Mouse (Mus musculus) ES-E14 (cell line): ENCODE results near the gene Map3k11. TPM values are rescaled to one million over a fixed set of nuclear protein-coding genes. Genes with fewer than 3 reads are reported as not detected.

Source experiments
- DNase-seq: peaks from one replicate; pipeline ENCODE4 v3.0.0-alpha.2; 2013; ENCODE audit warnings: low read depth, low spot score
- H3K27ac ChIP-seq: 2 replicates; pipeline ENCODE4 v1.5.1; 2012; ENCODE audit warnings: low read depth, mild to moderate bottlenecking, low read length, moderate library complexity, mixed read lengths; ENCODE audit not compliant: poor library complexity, insufficient read depth, severe bottlenecking
- H3K36me3 ChIP-seq: 2 replicates; pipeline ENCODE4 v1.6.1; 2012; ENCODE audit warnings: mild to moderate bottlenecking, low read length, moderate library complexity, mixed read lengths; ENCODE audit not compliant: control insufficient read depth, poor library complexity, insufficient read depth, severe bottlenecking
- H3K4me1 ChIP-seq, 2 experiments: fragments of 150-350 bp in 1 of 2; sonication (generic) in 1 of 2; 2 replicates each; pipeline ENCODE4 v1.6.1; 2012; ENCODE audit warnings: low read length in 2 of 2, mild to moderate bottlenecking in 1 of 2, mixed read lengths in 1 of 2; ENCODE audit not compliant: control insufficient read depth in 2 of 2, insufficient read depth in 2 of 2, poor library complexity in 1 of 2
- H3K4me3 ChIP-seq, 2 experiments: fragments of 150-350 bp in 1 of 2; sonication (generic) in 1 of 2; 2 replicates each; pipeline ENCODE4 v1.5.1; 2012; ENCODE audit warnings: low read length in 2 of 2, low read depth in 1 of 2, mild to moderate bottlenecking in 1 of 2, mixed read lengths in 1 of 2; ENCODE audit not compliant: insufficient read depth in 1 of 2, poor library complexity in 1 of 2, severe bottlenecking in 1 of 2
- H3K9ac ChIP-seq: 2 replicates; pipeline ENCODE4 v1.6.1; 2012; ENCODE audit warnings: low read depth, mild to moderate bottlenecking, low read length, mixed read lengths; ENCODE audit not compliant: poor library complexity, insufficient read depth, severe bottlenecking
- H3K9me3 ChIP-seq: fragments of 150-350 bp; sonication (generic); 2 replicates; pipeline ENCODE4 v1.6.1; 2012; ENCODE audit warnings: low read depth, mild to moderate bottlenecking, low read length; ENCODE audit not compliant: control insufficient read depth, insufficient read depth
- CHD2 ChIP-seq: IDR thresholded peaks from 2 replicates; pipeline ENCODE4 v1.6.1; 2014; ENCODE audit warnings: mild to moderate bottlenecking, low read depth, low read length, inconsistent platforms
- HCFC1 ChIP-seq: IDR thresholded peaks from 2 replicates; pipeline ENCODE4 v1.6.1; 2012; ENCODE audit warnings: low read length, inconsistent platforms, borderline replicate concordance; ENCODE audit not compliant: insufficient read depth
- MAFK ChIP-seq: IDR thresholded peaks from 2 replicates; pipeline ENCODE4 v1.6.1; 2014; ENCODE audit warnings: mild to moderate bottlenecking, low read depth, low read length, inconsistent platforms; ENCODE audit not compliant: insufficient read depth
- ZC3H11A ChIP-seq: IDR thresholded peaks from 2 replicates; pipeline ENCODE4 v1.6.1; 2012; ENCODE audit warnings: low read depth, mild to moderate bottlenecking, inconsistent platforms, low read length, borderline replicate concordance
- ZNF384 ChIP-seq: IDR thresholded peaks from 2 replicates; pipeline ENCODE4 v1.6.1; 2012; ENCODE audit warnings: low read depth, low read length, inconsistent platforms
- in situ Hi-C, 2 experiments: fragments of 600-800 bp; cut with MboI; formaldehyde crosslinking; loops; one replicate each; pipeline ENCODE4 v1.15.1; 2025; ENCODE audit warnings: low sequenced_read_pairs in 2 of 2, inconsistent platforms in 1 of 2; ENCODE audit not compliant: unreplicated experiment in 2 of 2
- total RNA-seq: library from RNA; depleted of rRNA; stranded (reverse); fragments of 300-350 nt; gene quantifications from 2 replicates; pipeline ENCODE4 v1.2.3, GENCODE M21; 2012

The Map3k11 gene
- total RNA-seq, 1 experiment = 19.3 TPM

DNA sequence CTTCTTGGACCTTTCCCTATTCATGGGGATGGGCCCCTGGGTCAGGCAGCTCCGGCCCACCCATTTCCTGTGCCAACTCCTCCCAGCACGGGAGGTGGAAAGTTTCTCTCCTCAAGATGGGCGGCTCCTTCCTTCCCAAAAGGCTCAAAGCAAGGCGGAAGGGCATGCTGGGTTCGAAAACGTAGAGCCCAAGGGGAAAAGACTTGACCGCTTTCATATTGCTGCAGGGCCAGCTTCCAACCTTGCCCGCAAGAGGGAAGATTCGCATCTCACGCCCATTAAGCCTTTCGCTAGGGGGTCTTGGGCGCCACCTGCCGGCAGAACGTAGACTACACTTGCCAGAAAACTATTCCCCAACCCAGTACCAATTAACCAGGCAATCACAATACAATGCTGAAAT, 39.2 kb downstream of the Map3k11 start:
- in situ Hi-C loops = no loop called here
- Histone ChIP-seq H3K9ac (no peak overlapping the region), H3K27ac (no peak overlapping the region), H3K4me1 (peaks cover 2 to 35% of the 10 kb centered on the region in 2 experiments; a peak in 2 of 4 replicates), H3K4me3 (peak overlapping the region in 1 of 2 experiments; percentile 46; a peak in 2 of 4 replicates), H3K36me3 (peaks cover 8% of the 10 kb centered on the region), H3K9me3 (no peaks in the 10 kb centered on the region)
- TF ChIP-seq ZC3H11A (peak; percentile 69), MAFK (no peak), HCFC1 (peak; percentile 34; the same call in 1 of the 2 replicates), ZNF384 (no peak), CHD2 (no peak)
- peak; percentile 76 for DNase-seq

DNA sequence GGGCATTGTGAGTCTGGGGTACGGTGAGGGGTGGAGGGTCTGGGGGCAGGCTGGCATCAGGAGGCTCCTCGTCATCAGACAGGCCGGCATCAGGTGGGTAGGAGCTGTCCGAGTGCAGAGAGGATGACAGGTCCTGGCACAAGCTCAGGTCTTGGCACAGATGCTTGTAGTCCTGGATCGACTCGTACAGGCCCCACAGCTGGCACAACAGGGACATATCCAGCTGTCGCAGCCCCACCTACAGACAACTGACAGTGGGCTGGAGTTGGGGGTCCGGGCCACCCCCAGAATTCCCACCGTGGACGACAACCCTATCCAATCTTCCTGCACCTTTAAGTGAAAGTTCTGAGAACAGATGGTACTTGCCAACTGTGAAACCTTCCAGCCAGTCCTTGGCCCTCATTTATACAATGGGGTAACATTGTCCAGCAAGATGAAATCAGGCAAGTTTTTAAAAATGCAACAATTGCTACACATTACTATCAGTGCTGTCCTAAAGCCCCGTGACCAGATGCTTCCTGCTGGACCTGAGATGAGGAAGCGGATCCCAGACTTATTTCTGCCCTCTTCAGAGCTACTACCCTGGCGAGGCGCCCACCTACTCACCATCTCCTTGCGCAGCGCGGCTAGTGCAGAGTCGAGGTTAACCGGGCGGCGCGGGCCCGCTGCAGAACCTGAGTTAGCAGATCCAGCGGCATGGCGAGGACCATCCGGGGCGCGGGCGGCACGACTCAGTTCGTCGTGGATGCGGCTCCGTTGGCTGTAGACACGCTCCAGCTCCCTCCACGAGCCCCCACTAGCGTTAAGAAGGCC, 40.3 kb downstream of the Map3k11 start:
- Histone ChIP-seq H3K36me3 (peaks cover 8% of the 10 kb centered on the region), H3K9ac (peak overlapping the region; percentile 89), H3K27ac (no peak overlapping the region), H3K4me3 (peak overlapping the region; percentile 68 to 87), H3K4me1 (peaks cover 2 to 35% of the 10 kb centered on the region in 2 experiments; a peak in 2 of 4 replicates), H3K9me3 (no peaks in the 10 kb centered on the region)
- DNase-seq = no peak
- TF ChIP-seq ZNF384 (no peak), HCFC1 (no peak), ZC3H11A (no peak), MAFK (no peak), CHD2 (no peak)
- in situ Hi-C loops = no loop called here

DNA sequence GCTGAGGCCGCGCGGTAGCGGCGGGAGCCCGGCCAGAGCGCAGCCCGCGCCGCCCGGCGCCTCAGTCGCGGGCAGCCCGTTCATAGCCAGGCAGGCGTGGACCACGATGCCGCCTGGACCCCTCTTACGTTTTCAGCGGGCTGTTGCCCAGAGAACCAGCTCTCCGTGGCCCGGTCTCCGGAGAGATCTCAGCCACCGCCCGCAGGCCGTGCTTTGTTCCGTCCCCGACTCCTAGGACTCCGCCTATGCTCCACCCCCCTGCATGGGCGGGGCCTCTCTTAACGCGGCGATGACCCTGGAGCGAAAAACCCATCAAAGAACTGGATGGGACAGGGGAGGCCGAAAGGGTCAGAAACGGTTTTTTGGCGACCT, 40.9 kb downstream of the Map3k11 start, which contains the start of gene Fam89b:
Gene Fam89b (minus strand): TSS at position 210 of the 372 bp plus-strand sequence.
- H3K4me3 ChIP-seq = peak within 1 kb of the TSS; percentile 87 to 88
- H3K27ac ChIP-seq = no peak within 1 kb of the TSS
- H3K9ac ChIP-seq = peak within 1 kb of the TSS; percentile 89
- H3K36me3 ChIP-seq = peaks cover 8% of the 10 kb centered on the region
- peak; percentile 81 for DNase-seq
- no peak for TF ChIP-seq CHD2
- in situ Hi-C loops = no loop called here
- peaks cover 2 to 32% of the 10 kb centered on the region in 2 experiments; a peak in 2 of 4 replicates for H3K4me1 ChIP-seq
- no peaks in the 10 kb centered on the region for H3K9me3 ChIP-seq

DNA sequence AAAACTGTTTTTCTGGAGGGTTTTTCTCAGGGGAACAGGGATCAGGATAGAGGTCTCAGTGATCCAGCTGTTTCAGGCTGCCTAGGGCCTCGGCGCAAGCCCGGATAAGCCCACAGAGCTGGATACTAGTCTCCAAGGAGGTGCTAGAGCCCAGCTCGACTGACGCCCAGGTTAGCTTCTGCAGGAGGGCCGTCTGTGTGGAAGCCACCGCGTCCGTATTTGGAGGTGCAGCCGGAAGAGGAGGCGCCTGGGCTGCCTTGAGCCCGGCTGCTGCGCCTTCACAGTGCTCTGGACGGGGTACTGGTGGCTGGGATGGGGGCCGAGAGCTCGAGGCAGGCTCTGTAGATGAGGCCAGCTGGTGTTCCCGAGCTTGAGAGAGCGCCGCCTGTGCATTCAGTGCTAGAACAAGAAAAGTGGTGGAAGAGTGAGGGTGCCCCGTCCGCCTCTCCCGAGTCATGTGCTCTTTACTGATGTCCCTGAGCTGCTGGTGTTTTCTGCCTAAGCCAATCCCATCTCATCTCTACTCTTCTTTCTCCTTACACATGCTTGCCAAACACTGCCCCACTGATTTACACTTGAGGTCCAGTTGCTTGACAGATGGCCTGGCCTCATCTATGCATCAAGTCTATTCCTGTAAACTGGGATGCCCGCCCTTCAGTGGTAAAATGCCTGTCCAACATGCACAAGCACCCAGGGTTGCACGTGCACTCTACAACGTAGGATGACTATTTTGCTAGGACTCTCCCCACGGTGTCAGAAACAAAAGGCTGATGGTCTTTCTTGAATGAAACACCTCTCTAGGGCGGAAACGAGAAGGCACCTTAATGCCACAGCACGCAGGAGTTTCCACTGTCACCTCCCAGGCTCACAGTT, 42.0 kb downstream of the Map3k11 start:
- no peak for DNase-seq
- Histone ChIP-seq H3K9me3 (no peaks in the 10 kb centered on the region), H3K36me3 (peaks cover 8% of the 10 kb centered on the region), H3K27ac (no peak overlapping the region), H3K4me1 (peaks cover 2 to 25% of the 10 kb centered on the region in 2 experiments; a peak in 2 of 4 replicates), H3K4me3 (peak overlapping the region; percentile 80 to 88), H3K9ac (peak overlapping the region; percentile 78)
- no peak for TF ChIP-seq ZNF384
- TF ChIP-seq MAFK = no peak
- TF ChIP-seq ZC3H11A = no peak
- no peak for TF ChIP-seq CHD2
- no peak for TF ChIP-seq HCFC1
- in situ Hi-C loops = no loop called here
